14 mouse cellular contexts compared by ENCODE assay signal in the genomic region with DNA sequence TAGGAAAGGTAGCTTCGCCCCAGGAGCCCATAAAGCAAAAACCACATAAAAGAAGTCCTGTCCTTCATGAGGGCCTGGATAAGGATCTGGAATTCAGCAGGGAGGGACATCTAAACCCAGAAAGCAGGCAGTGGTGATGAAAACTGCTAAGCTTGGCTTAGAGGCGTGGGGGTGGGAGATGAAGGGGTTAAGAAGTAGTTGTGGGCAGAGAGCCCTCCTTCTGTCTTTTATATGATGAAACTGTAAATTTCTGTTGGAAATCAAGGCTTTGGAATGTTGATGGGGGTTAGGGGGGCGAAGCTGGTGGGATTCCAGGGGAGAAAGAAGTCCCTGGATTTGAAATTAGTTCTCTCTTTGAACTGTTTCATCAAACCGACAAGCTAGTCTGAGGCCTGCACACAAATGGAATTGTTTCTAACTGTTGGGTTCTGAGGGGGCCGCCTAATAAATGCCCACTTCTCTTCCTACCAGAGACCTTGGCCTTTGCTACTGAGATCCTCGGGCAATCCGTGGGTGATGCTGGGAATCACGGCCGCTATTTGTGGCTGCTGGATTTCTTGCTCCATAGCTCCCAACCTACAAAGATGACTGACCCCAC.
DNase-seq lines count a peak whose midpoint lies in the region; ATAC-seq lines count a peak whose summit lies in the region.
"Had no signal": no experiment of that assay in that cellular context is flagged by ENCODE, and none has a peak within 500 bp of the region (broad histone marks: within the 10 kb centered on the region; RNA-seq: fewer than 3 reads in every experiment).

No protein-coding gene starts in this region.

- H3K27ac ChIP-seq in heart, embryonic 10.5 days: peak overlapping the region; percentile 52
- H3K27ac ChIP-seq in neural tube, embryonic 15.5 days (replicated peaks): no peak overlapping the region
- H3K27ac ChIP-seq in limb, embryonic 10.5 days: peak overlapping the region; percentile 77
- no peak overlapping the region; the same call in 1 of the 2 replicates for H3K27ac ChIP-seq in neural tube, embryonic 12.5 days
- H3K27ac ChIP-seq: liver, embryonic 14.5 days had no signal

- no peak for DNase-seq in heart, embryonic 10.5 days (ENCODE audit: low spot score)
- DNase-seq in heart, postnatal 36 days: no peak
- peak; percentile 27 for DNase-seq in neural tube, embryonic 10.5 days (ENCODE audit: extremely low spot score, low spot score)
- DNase-seq in limb, embryonic 10.5 days (ENCODE audit: low spot score): no peak
- no peak for DNase-seq in ovary, adult 18-20 months (ENCODE audit: low spot score)
- no peak for DNase-seq in gastrocnemius, postnatal 25 days
- DNase-seq: adrenal gland, postnatal 36 days; cerebellum, adult 2 months; heart, postnatal 14 days; lung, postnatal 14 days; thymus, postnatal 14 days had no signal

- 0 out of 2 replicates have a peak, but pooled peaks cover 2% of the 10 kb centered on the region for H3K36me3 ChIP-seq in heart, embryonic 10.5 days
- no peaks in the 10 kb centered on the region for H3K36me3 ChIP-seq in neural tube, embryonic 15.5 days
- H3K36me3 ChIP-seq in limb, embryonic 10.5 days: no peaks in the 10 kb centered on the region
- no peaks in the 10 kb centered on the region for H3K36me3 ChIP-seq in neural tube, embryonic 12.5 days

- intact Hi-C loops in heart, postnatal 36 days (cut with DNase I): no loop called here

- no peaks in the 10 kb centered on the region; the same call in 1 of the 2 replicates for H3K9me3 ChIP-seq in heart, embryonic 10.5 days
- no peaks in the 10 kb centered on the region for H3K9me3 ChIP-seq in neural tube, embryonic 15.5 days (replicated peaks)
- no peaks in the 10 kb centered on the region for H3K9me3 ChIP-seq in limb, embryonic 10.5 days (replicated peaks)
- peaks cover 4% of the 10 kb centered on the region; the same call in 1 of the 2 replicates for H3K9me3 ChIP-seq in neural tube, embryonic 12.5 days

- peaks cover 17% of the 10 kb centered on the region for H3K4me1 ChIP-seq in heart, embryonic 10.5 days
- peaks cover 14% of the 10 kb centered on the region for H3K4me1 ChIP-seq in neural tube, embryonic 15.5 days
- peaks cover 24% of the 10 kb centered on the region for H3K4me1 ChIP-seq in limb, embryonic 10.5 days
- peaks cover 12% of the 10 kb centered on the region for H3K4me1 ChIP-seq in neural tube, embryonic 12.5 days

- no peak overlapping the region for H3K9ac ChIP-seq in neural tube, embryonic 15.5 days (replicated peaks)
- no peak overlapping the region for H3K9ac ChIP-seq in neural tube, embryonic 12.5 days
- H3K9ac ChIP-seq: liver, embryonic 14.5 days had no signal

- 65% methylated on average over 9 of the region's 9 CpGs for WGBS in heart, embryonic 10.5 days
- WGBS in neural tube, embryonic 15.5 days: 19% methylated on average over 9 of the region's 9 CpGs
- 30% methylated on average over 9 of the region's 9 CpGs for WGBS in limb, embryonic 10.5 days
- 14% methylated on average over 9 of the region's 9 CpGs for WGBS in neural tube, embryonic 12.5 days

- H3K27me3 ChIP-seq in heart, embryonic 10.5 days (ENCODE audit: insufficient read depth, poor library complexity, severe bottlenecking): no peaks in the 10 kb centered on the region
- H3K27me3 ChIP-seq in neural tube, embryonic 15.5 days (replicated peaks): no peaks in the 10 kb centered on the region
- no peaks in the 10 kb centered on the region for H3K27me3 ChIP-seq in limb, embryonic 10.5 days (ENCODE audit: low read depth, poor library complexity, severe bottlenecking)
- H3K27me3 ChIP-seq in neural tube, embryonic 12.5 days (replicated peaks): no peaks in the 10 kb centered on the region

- no peak overlapping the region for H3K4me3 ChIP-seq in heart, embryonic 10.5 days
- H3K4me3 ChIP-seq in neural tube, embryonic 15.5 days (replicated peaks): no peak overlapping the region
- no peak overlapping the region; the same call in 1 of the 2 replicates for H3K4me3 ChIP-seq in limb, embryonic 10.5 days
- no peak overlapping the region for H3K4me3 ChIP-seq in neural tube, embryonic 12.5 days

- H3K4me2 ChIP-seq in neural tube, embryonic 15.5 days: no peak overlapping the region
- H3K4me2 ChIP-seq in neural tube, embryonic 12.5 days (replicated peaks): peak overlapping the region; percentile 31

- no peak for ATAC-seq in neural tube, embryonic 15.5 days (ENCODE audit: low FRiP score)
- ATAC-seq in neural tube, embryonic 12.5 days (ENCODE audit: low FRiP score, low read depth): no peak; the same call in 1 of the 2 replicates

Comparison
In these comparisons a context has a peak if more than half of its experiments do, and no peak if none do; other contexts are left out.
1. H3K27ac ChIP-seq: peak in heart, embryonic 10.5 days (single experiment) and limb, embryonic 10.5 days (single experiment); none in neural tube, embryonic 15.5 days (single experiment) and neural tube, embryonic 12.5 days (single experiment).